Mouse (Mus musculus): ENCODE measurements around the gene Nanos3. TPM values are rescaled to one million over a fixed set of nuclear protein-coding genes. Genes with fewer than 3 reads are reported as not detected.
A peak's percentile ranks its signal among the peaks of the same experiment; 100 is the strongest.

Nanos3 gene
- 2.1 and 2.6 TPM in 2 replicates for polyA plus RNA-seq (2012; rRNA removed)

GRCm38 (mm10) chr8:84185117-84185516, at the start of gene Nanos3:
Gene Nanos3, minus strand, starts transcription at chr8:84185217.
- no peak for DNase-seq (ENCODE audit: extremely low spot score in 1 of 2, low spot score in 1 of 2)

GRCm38 (mm10) chr8:84233055-84233454, 48.0 kb upstream of the Nanos3 start:
- DNase-seq (ENCODE audit: extremely low spot score in 1 of 2, low spot score in 1 of 2), result no peak

- DNase-seq (ENCODE audit: extremely low spot score in 1 of 2, low spot score in 1 of 2), result no peak
Measured at GRCm38 (mm10) chr8:84230735-84231134, 45.7 kb upstream of the Nanos3 start.

DNA sequence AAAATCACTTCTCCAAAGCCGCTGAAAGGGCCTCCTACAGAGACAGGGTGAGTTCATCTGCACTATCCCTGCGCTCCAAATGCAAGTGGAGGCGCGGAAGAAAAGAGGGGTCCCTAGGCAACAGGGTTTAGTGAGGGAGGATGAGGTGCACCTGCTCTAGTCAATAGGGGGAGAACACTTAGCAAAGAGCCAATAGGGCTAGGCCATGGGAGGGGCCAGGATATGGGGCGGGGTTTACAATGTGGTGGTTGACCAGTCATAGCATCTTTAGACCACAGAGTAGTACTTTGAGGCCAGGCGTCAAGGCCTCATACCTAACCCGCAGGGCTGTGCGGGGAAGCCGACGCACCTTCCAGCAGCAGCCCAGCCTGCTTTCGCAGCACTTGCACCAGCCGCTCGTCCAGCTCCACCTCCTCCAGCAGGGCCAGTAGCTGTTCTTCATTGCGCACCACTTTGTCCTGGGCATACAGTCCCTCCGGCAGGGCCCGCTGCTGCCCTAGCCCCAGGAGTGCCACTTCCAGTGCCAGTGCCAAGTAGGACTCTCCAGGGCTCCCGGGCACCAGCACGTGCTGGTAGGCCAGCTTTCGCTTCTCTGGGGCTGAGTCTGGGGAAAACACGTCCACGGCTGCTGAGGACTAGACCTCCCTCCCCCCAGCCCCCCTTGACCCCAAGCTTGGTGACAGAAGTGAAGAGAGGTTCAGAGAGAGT, 38.5 kb upstream of the Nanos3 start:
- no peak for DNase-seq (ENCODE audit: extremely low spot score in 1 of 2, low spot score in 1 of 2)

- no peak for DNase-seq (ENCODE audit: extremely low spot score in 1 of 2, low spot score in 1 of 2)
Measured at GRCm38 (mm10) chr8:84222566-84223165, 37.6 kb upstream of the Nanos3 start.

GRCm38 (mm10) chr8:84220105-84220504, 35.1 kb upstream of the Nanos3 start:
- DNase-seq (ENCODE audit: extremely low spot score in 1 of 2, low spot score in 1 of 2), result no peak

GRCm38 (mm10) chr8:84218143-84218542, 33.1 kb upstream of the Nanos3 start:
- no peak for DNase-seq (ENCODE audit: extremely low spot score in 1 of 2, low spot score in 1 of 2)

GRCm38 (mm10) chr8:84217206-84217605, 32.2 kb upstream of the Nanos3 start:
- DNase-seq (ENCODE audit: extremely low spot score in 1 of 2, low spot score in 1 of 2), result no peak

DNA sequence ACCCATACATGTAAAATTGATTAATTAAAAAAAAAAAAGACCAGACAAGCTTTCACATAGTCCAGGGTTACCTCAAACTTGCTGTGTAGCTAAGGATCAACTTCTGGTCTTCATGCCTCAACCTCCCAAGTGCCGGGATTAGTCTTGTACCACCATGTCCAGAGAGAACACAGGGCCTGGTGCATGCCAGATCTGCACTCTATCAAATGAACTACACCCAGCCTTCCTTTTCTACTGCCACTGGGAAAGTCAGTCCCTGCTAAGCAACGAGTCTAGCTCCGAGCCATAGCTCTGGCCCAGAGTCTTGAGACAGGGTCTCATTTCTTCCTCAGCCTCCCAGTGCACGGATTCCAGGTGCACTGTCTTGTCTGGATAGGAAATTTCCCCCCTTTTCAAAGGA, 28.3 kb upstream of the Nanos3 start:
- no peak for DNase-seq (ENCODE audit: extremely low spot score in 1 of 2, low spot score in 1 of 2)

GRCm38 (mm10) chr8:84211881-84212563, 27.0 kb upstream of the Nanos3 start:
- DNase-seq (ENCODE audit: extremely low spot score in 1 of 2, low spot score in 1 of 2), result no peak

DNA sequence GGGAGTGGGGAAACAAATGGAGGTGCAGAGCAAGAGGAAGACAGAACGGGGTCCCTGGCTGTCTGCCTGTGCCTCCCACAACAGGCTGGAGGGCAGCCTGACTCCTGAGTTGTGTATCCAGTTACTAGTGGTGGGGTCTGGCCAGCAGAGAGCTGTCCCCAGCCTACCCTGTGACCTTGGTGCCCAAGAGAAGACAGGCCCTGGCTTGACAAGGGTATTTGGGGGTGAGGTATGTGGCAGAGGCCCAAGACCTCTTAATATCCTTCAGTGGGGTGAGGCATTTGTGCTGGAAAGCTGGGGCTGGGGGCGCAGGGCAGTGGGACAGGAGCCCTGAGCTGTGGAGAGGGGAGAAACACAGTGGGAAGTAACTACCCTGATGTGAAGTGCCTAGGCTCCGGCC, 26.2 kb upstream of the Nanos3 start:
- DNase-seq (ENCODE audit: extremely low spot score in 1 of 2, low spot score in 1 of 2), result no peak

DNA sequence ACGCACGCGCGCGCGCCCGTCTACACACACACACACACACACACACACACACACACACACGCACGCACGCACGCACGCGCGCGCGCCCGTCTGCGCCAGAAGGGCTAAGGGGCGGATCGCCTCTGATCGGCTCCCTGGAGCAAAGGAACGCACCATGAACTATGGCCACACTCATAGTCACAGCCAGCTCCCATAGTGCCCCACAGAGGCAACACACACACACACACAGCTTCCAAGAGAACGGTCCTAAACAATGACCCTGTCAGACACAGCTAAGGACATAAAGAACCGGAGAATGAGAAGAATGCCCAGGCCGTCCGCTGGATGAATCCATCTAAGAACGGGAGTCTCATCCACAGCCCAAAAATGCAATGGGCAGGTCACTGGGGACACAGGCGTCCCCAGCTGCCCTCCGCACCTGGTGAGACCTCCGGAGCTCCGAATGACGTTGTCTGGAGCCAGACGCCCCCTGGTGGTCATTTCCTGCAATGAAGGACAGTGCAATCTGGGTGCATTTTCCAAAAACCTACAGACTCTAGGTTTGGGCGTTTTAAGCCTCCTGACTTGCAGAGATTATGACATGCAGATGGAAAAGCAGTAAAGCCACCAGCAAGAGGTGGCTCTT, 25.3 kb upstream of the Nanos3 start:
- DNase-seq (ENCODE audit: extremely low spot score in 1 of 2, low spot score in 1 of 2), result peak in 1 of 2 experiments; percentile 92

- DNase-seq (ENCODE audit: extremely low spot score in 1 of 2, low spot score in 1 of 2), result no peak
Measured at GRCm38 (mm10) chr8:84208381-84209380, 23.7 kb upstream of the Nanos3 start.

DNA sequence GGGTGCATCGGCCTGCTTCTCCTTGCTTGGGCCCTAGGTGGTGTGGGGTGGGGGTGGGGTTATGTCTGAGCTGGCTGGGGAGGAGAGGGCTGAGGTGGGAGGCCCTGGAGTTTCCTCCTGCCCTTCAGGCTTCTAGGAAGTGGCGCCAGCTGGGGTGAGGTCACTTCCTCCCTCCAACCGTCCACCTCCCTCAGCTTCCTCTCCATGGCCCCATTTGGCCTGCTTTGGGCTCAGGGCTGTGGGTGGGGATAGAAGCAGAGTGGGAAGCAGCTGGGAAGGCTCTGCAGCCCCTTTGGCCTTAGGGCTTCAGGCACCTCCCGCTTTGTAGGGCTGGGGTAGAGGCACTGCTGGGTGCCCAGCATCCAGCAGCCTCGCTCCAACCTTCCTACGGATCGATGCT, 22.8 kb upstream of the Nanos3 start:
- DNase-seq (ENCODE audit: extremely low spot score in 1 of 2, low spot score in 1 of 2), result no peak

GRCm38 (mm10) chr8:84206666-84207065, 21.6 kb upstream of the Nanos3 start:
- no peak for DNase-seq (ENCODE audit: extremely low spot score in 1 of 2, low spot score in 1 of 2)

GRCm38 (mm10) chr8:84205073-84205472, 20.1 kb upstream of the Nanos3 start:
- DNase-seq (ENCODE audit: extremely low spot score in 1 of 2, low spot score in 1 of 2), result no peak

- no peak for DNase-seq (ENCODE audit: extremely low spot score in 1 of 2, low spot score in 1 of 2)
Measured at GRCm38 (mm10) chr8:84203975-84204772, 19.2 kb upstream of the Nanos3 start.

DNA sequence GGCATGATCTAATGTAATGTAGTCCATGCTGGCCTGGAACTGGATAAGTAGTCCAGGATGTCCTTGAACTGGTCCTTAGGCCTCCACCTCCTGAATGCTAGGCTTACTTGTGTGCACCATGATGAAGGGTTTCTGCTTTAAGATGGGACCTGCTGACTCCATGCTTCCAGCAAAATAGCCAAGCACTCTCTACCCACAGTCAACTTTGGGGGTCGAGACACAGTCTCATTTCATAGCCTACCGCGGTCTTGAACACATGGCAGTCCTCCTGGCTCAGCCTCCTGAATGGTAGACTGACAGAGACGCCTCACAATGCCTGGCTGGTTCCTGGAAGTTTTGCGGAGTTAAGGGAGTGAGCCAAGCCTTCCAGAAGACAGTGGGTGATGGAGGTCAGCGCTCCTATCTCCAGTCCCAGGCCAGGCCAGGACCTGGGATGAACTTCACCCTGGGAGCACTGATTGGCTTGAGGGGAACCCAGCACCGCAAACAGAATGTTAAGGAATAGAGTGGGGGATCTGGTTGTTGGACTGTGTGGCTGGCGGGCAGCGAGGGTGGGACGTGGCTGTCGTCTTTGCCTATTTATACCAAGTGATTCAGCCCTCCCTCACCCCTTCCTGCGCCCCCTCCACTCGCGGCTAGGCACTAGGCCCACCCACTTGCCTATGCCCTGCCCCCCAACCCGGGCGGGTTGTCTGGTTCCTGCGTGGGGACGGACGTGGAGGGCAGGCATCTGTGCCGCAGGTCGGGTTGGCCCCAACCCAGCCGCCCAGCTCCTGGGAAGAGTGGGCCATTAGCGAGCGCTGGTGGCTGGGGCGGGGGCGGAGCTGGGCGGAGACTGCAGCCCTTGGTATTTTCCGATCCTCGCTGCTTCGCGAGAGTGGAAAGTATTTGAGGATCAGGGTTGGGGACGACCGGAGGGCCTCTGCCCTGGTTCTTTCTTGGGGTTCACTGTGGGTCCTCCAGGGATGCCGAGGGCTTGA, 18.2 kb upstream of the Nanos3 start:
- peak in 1 of 2 experiments; percentile 82 for DNase-seq (ENCODE audit: extremely low spot score in 1 of 2, low spot score in 1 of 2)

Data from frontal cortex, adult 2 months (tissue).